Mouse (Mus musculus) small intestine, adult 10 weeks (tissue): Measurements from ENCODE around the gene Camkmt. TPM values are rescaled to one million over a fixed set of nuclear protein-coding genes. Genes with fewer than 3 reads are reported as not detected.

Experiments used
- polyA plus RNA-seq: library from polyadenylated mRNA; stranded (reverse); fragments of 350-450 nt; fragmentation: Illumina TruSeq; extraction: RNeasy Lipid Tissue Mini Kit (QIAGEN cat#74804); gene quantifications from one replicate; pipeline ENCODE4 v1.2.3, GENCODE M21; 2014; ENCODE audit warnings: low replicate concordance

Gene Camkmt
- 11.0 TPM for polyA plus RNA-seq

DNA sequence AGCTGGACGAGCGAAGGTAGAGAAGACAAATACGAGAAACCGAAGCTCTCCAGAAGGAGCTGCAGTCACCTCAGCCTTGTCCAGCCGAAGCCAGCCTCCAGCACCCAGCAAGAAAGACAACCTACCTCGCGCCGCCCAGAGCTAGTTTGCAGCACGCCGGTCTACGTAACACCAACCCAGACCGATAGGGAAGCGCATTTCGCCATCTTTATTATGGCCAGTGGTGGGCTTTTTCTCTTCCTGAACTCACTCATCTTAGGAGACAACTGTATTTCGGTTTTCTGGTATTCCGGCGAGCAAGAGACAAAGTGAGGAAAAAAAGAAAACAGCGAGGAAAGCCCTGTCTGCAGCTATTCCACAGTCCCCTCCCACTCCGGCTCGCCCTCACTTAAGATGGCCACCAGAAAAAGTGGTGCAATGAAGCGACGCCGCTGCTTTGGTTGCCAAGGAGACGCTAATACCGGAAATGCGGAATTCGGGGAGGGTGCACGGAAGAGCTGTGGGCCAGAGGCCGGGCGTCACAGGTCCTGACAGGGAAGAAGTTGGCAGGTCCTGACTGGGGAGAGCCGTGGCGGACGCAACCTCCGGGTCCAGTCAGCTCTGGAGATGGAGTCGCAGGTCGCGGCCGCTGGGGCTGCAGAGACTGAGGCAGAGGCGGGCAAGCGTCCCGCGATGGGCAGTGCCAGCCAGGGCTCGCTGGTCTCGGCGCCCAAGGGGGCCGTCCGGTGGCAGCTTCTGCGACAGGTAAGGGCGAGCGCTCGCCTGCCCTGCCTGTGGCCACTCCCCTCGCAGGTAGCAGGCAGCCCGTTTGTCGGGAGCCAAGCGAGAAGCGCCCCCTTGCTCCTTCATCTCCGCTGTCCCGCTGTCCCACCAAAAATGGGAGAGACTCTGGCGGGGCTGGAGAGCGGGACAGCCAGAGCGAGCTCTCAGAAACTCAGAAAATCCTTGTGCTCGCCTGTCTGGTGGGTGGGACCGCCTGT is at the start of gene Camkmt, which contains the start of gene Prepl:
Gene Camkmt, plus strand, starts transcription at position 433 of the 980 bp plus-strand sequence.
Gene Prepl, minus strand, starts transcription at position 122 of the 980 bp plus-strand sequence.

Other genes with a start within 250 kb of the Camkmt start
- 140 TPM for gene Ppm1b, start 133.8 kb upstream of the Camkmt start, polyA plus RNA-seq
- 202 TPM for gene Slc3a1, start 62.2 kb upstream of the Camkmt start, polyA plus RNA-seq
- gene Prepl, start 311 bp upstream of the Camkmt start, polyA plus RNA-seq: 31.7 TPM